Mouse (Mus musculus) liver, adult 2 months (tissue): Measurements from ENCODE around the gene Mtss1l. TPM values are rescaled to one million over a fixed set of nuclear protein-coding genes. Genes with fewer than 3 reads are reported as not detected.

Source experiments
- DNase-seq: peaks from one replicate; pipeline ENCODE4 v3.0.0-alpha.2; 2011; ENCODE audit warnings: low read depth, low spot score; ENCODE audit errors: extremely low read depth
- H3K27ac ChIP-seq: fragments of 200-500 bp; replicated peaks from 2 replicates; pipeline ENCODE4 v1.5.1; 2012; ENCODE audit warnings: low read depth, mild to moderate bottlenecking, control low read depth, inconsistent platforms, low read length; ENCODE audit not compliant: insufficient read depth
- H3K27me3 ChIP-seq: fragments of 200-500 bp; 2 replicates; pipeline ENCODE4 v1.6.1; 2012; ENCODE audit warnings: mild to moderate bottlenecking, moderate library complexity, low read length, inconsistent platforms; ENCODE audit not compliant: control insufficient read depth, insufficient read depth
- H3K36me3 ChIP-seq: fragments of 200-500 bp; 2 replicates; pipeline ENCODE4 v1.6.1; 2012; ENCODE audit warnings: low read length, inconsistent platforms; ENCODE audit not compliant: control insufficient read depth, insufficient read depth
- H3K4me1 ChIP-seq: fragments of 200-500 bp; 2 replicates; pipeline ENCODE4 v1.6.1; 2011; ENCODE audit warnings: low read length; ENCODE audit not compliant: control insufficient read depth, insufficient read depth
- H3K4me3 ChIP-seq: fragments of 200-500 bp; 2 replicates; pipeline ENCODE4 v1.5.1; 2011; ENCODE audit warnings: low read depth, mild to moderate bottlenecking, control low read depth, low read length, moderate library complexity; ENCODE audit not compliant: insufficient read depth
- H3K79me2 ChIP-seq: fragments of 200-500 bp; 2 replicates; pipeline ENCODE4 v1.6.1; 2012; ENCODE audit warnings: inconsistent platforms, mild to moderate bottlenecking, low read length, moderate library complexity; ENCODE audit not compliant: control insufficient read depth, insufficient read depth
- H3K9ac ChIP-seq: fragments of 200-500 bp; 2 replicates; pipeline ENCODE4 v1.6.1; 2012; ENCODE audit warnings: low read depth, mild to moderate bottlenecking, control low read depth, inconsistent platforms, low read length
- CTCF ChIP-seq: fragments of 200-500 bp; IDR thresholded peaks from 2 replicates; pipeline ENCODE4 v1.5.1; 2011; ENCODE audit warnings: low read depth, low read length, control low read depth
- POLR2A ChIP-seq: fragments of 200-500 bp; IDR thresholded peaks from 2 replicates; pipeline ENCODE4 v1.6.1; 2011; ENCODE audit warnings: low read length, control low read depth; ENCODE audit not compliant: insufficient read depth; ENCODE audit errors: extremely low read depth
- WGBS: fragments of 180-500 bp; shearing (Covaris S2); methylation state at CpG from one replicate; pipeline ENCODE4 v1.1.7; 2018; 5-methylcytosine and 5-hydroxymethylcytosine counted together
- polyA plus RNA-seq: library from polyadenylated mRNA; depleted of rRNA; stranded (reverse); fragments of >200 nt; gene quantifications from 2 replicates; pipeline ENCODE4 v1.2.3, GENCODE M21; 2012
- total RNA-seq: library from RNA; depleted of rRNA; stranded (reverse); fragments of >200 nt; gene quantifications from 2 replicates; pipeline ENCODE4 v1.2.3, GENCODE M21; 2014

Mtss1l gene
- total and polyA plus RNA-seq, 2 experiments: 0.55 to 3.7 TPM

- no peaks in the 10 kb centered on the region for H3K4me1 ChIP-seq
- H3K27me3 ChIP-seq: no peaks in the 10 kb centered on the region
- no peaks in the 10 kb centered on the region for H3K79me2 ChIP-seq
- 94% methylated on average over 35 of the region's 35 CpGs for WGBS
- TF ChIP-seq POLR2A: no peak
- no peak for TF ChIP-seq CTCF
- no peak overlapping the region for H3K9ac ChIP-seq
- no peaks in the 10 kb centered on the region for H3K36me3 ChIP-seq
- H3K27ac ChIP-seq: no peak overlapping the region
- DNase-seq: no peak
- no peak overlapping the region for H3K4me3 ChIP-seq
Measured at GRCm38 (mm10) chr8:110738591-110739195, 17.4 kb downstream of the Mtss1l start.

- Histone ChIP-seq H3K36me3 (no peaks in the 10 kb centered on the region), H3K9ac (no peak overlapping the region), H3K27me3 (no peaks in the 10 kb centered on the region), H3K27ac (no peak overlapping the region), H3K4me1 (no peaks in the 10 kb centered on the region), H3K79me2 (no peaks in the 10 kb centered on the region), H3K4me3 (no peak overlapping the region)
- no peak for DNase-seq
- TF ChIP-seq POLR2A (no peak), CTCF (no peak)
- 88% methylated on average over 5 of the region's 5 CpGs for WGBS
Measured at GRCm38 (mm10) chr8:110740629-110741175, 19.4 kb downstream of the Mtss1l start.

- TF ChIP-seq POLR2A (no peak), CTCF (no peak)
- H3K27ac ChIP-seq: no peak overlapping the region
- no peaks in the 10 kb centered on the region for H3K4me1 ChIP-seq
- 70% methylated on average over 15 of the region's 15 CpGs for WGBS
- H3K4me3 ChIP-seq: no peak overlapping the region
- no peaks in the 10 kb centered on the region for H3K27me3 ChIP-seq
- no peaks in the 10 kb centered on the region for H3K79me2 ChIP-seq
- H3K9ac ChIP-seq: no peak overlapping the region
- no peaks in the 10 kb centered on the region for H3K36me3 ChIP-seq
- no peak for DNase-seq
Measured at GRCm38 (mm10) chr8:110741816-110742451, 20.7 kb downstream of the Mtss1l start.

- TF ChIP-seq CTCF (no peak), POLR2A (no peak)
- Histone ChIP-seq H3K36me3 (no peaks in the 10 kb centered on the region), H3K4me1 (no peaks in the 10 kb centered on the region), H3K9ac (no peak overlapping the region), H3K4me3 (no peak overlapping the region), H3K27me3 (no peaks in the 10 kb centered on the region), H3K27ac (no peak overlapping the region), H3K79me2 (no peaks in the 10 kb centered on the region)
- 79% methylated on average over 5 of the region's 5 CpGs for WGBS
- DNase-seq: no peak
Measured at GRCm38 (mm10) chr8:110742452-110742818, 21.2 kb downstream of the Mtss1l start.

- no peaks in the 10 kb centered on the region for H3K36me3 ChIP-seq
- H3K4me1 ChIP-seq: no peaks in the 10 kb centered on the region
- no peak overlapping the region for H3K4me3 ChIP-seq
- no peak for TF ChIP-seq CTCF
- no peak for TF ChIP-seq POLR2A
- no peak overlapping the region for H3K9ac ChIP-seq
- no peaks in the 10 kb centered on the region for H3K79me2 ChIP-seq
- no peak for DNase-seq
- no peak overlapping the region for H3K27ac ChIP-seq
- H3K27me3 ChIP-seq: no peaks in the 10 kb centered on the region
- 94% methylated on average over 10 of the region's 10 CpGs for WGBS
Measured at GRCm38 (mm10) chr8:110745162-110745561, 23.9 kb downstream of the Mtss1l start.

- H3K4me3 ChIP-seq: no peak overlapping the region
- H3K27me3 ChIP-seq: no peaks in the 10 kb centered on the region
- no peak overlapping the region for H3K9ac ChIP-seq
- TF ChIP-seq CTCF (no peak), POLR2A (no peak)
- no peaks in the 10 kb centered on the region for H3K4me1 ChIP-seq
- no peak for DNase-seq
- H3K27ac ChIP-seq: no peak overlapping the region
- H3K79me2 ChIP-seq: no peaks in the 10 kb centered on the region
- no peaks in the 10 kb centered on the region for H3K36me3 ChIP-seq
- 70% methylated on average over 9 of the region's 9 CpGs for whole genome bisulfite sequencing
Measured at GRCm38 (mm10) chr8:110746661-110747060, 25.4 kb downstream of the Mtss1l start.
